Mouse (Mus musculus): ENCODE data around the gene Grap2.

Gene Grap2

GRCm38 (mm10) chr15:80572291-80572690 lies at the start of gene Grap2:
Gene Grap2 (plus strand): TSS chr15:80572594.
- DNase-seq (ENCODE audit: low spot score in 2 of 2): no peak

GRCm38 (mm10) chr15:80529955-80530869 lies 42.2 kb upstream of the Grap2 start:
- DNase-seq (ENCODE audit: low spot score in 2 of 2): no peak

GRCm38 (mm10) chr15:80531026-80531425 lies 41.4 kb upstream of the Grap2 start:
- no peak for DNase-seq (ENCODE audit: low spot score in 2 of 2)

GRCm38 (mm10) chr15:80532281-80533072 lies 39.9 kb upstream of the Grap2 start:
- no peak for DNase-seq (ENCODE audit: low spot score in 2 of 2)

DNA sequence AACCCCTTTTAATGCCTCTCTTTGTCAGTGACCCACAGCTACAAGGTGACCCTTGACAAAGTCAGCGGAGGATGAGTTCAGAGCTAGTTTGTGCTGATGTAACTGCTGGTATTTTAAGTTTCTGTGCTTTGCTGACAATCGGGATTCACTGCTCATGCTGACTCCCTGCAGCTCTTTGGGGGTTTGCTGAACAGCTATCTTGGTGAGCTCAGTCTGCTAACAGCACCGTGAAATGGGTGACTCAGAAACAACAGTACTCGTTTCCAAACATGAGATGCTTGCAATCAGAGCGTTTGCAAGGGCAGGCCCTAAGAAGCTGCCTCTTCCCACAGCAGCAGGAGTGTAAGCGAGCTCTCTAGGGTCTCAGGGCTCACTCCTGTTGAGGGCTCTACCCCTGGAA lies 39.1 kb upstream of the Grap2 start:
- no peak for DNase-seq (ENCODE audit: low spot score in 2 of 2)

- no peak for DNase-seq (ENCODE audit: low spot score in 2 of 2)
Observed at GRCm38 (mm10) chr15:80536051-80536450, 36.3 kb upstream of the Grap2 start.

DNA sequence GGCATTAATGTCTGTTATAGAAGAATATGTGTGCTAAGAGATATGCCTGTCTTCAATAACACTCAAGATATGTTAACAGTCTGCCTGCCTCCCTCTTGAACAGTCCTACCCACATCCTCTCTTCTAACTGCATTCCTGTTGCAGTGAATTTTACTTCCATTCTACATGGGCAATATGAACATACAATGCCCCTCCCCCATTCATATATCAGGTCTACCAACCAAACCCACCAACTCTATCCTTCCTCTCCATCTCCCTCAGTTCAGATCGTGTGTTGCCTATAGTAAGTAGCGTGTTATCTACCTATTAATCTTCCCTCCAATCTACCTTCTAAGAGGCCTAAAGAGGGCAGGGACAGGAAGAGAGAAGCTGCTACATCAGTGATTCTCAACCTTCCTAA lies 34.3 kb upstream of the Grap2 start:
- no peak for DNase-seq (ENCODE audit: low spot score in 2 of 2)

- DNase-seq (ENCODE audit: low spot score in 2 of 2): no peak
Observed at GRCm38 (mm10) chr15:80538671-80539340, 33.6 kb upstream of the Grap2 start.

DNA sequence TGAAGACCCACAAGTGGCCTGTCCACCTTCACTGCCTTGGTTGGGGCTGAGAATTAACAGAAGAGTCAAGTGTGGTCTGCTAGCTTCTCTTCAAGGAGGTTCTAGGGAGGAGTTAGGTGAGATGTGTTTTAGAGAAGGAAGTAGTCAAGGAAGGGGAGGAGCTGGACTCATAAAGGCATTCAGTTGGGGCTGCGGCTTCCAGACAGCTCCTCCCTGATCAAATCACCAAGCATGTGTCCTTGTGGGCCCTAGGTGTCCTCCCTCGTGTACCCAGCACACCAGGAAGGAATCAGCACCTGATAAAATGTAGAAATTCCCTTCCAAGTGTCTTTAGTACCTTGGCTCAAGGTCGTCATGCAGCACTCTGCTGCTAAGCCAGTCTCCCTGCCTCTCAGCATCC lies 28.3 kb upstream of the Grap2 start:
- DNase-seq (ENCODE audit: low spot score in 2 of 2): no peak

- DNase-seq (ENCODE audit: low spot score in 2 of 2): no peak
Observed at GRCm38 (mm10) chr15:80545430-80545829, 27.0 kb upstream of the Grap2 start.

DNA sequence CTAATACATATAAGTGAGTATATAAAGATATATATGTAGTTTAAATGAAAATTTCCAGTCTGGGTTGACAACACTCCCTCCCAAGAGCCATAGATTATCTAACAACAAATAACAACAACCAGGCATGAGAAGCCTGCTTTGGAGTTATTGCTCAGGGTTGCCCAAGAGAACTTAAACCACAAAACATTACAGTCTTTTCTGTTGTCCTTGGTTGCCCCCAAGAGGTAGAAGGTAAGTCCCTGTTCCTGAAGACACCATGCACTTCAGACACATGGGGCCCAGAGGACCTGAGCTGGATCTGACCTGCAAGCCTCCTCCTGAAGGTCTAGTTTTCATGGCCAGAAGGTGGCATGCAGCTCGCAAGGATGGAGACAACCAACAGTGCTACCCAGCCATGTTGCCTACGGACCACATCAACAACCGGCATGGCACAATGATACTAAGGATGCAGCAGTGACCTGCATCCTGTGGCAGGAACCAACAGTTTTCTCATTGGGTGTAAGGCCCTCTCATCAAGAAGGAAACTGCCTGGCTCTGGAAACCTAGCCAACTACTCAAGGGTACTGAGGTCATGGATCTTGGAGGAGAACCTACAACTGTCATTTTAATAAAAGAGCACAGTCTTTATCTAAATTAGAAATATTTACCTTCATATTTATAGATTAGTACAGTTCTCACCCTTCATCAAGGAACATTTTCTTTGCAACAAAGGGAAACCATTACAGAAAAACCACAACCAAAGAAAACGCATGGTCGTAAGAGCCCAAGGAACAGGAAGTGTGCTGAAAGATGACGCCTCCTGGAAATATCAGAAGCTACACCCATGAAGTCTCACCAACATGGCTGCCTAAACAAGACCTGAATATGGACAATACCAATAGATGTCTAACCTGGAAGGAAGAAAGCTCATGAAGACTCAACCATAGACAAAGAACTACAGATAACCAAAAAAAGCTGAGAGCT lies 17.3 kb upstream of the Grap2 start:
- DNase-seq (ENCODE audit: low spot score in 2 of 2): no peak

- DNase-seq (ENCODE audit: low spot score in 2 of 2): no peak
Observed at GRCm38 (mm10) chr15:80556021-80556420, 16.4 kb upstream of the Grap2 start.

GRCm38 (mm10) chr15:80557745-80558144 lies 14.6 kb upstream of the Grap2 start:
- DNase-seq (ENCODE audit: low spot score in 2 of 2): no peak

GRCm38 (mm10) chr15:80559534-80559933 lies 12.9 kb upstream of the Grap2 start:
- DNase-seq (ENCODE audit: low spot score in 2 of 2): no peak

DNA sequence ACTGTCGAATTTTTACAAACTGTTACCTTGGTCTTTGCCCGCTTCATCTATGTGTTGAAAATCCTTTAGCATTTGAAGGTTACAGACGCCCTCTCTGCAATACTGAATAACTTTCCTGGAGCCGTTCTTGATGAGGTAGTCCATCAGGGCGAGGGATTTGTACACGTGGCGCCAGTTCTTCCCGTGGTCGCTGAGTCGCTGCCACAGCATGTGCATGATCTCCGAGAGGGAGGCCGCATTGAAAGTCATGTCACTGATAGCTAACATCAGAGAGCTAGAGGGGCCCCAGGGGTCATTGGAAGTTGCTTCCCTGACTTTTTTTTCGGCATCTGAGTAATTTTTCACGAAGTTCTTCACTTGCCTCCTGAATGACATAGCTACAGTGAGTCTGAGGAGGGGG lies 12.4 kb upstream of the Grap2 start:
- DNase-seq (ENCODE audit: low spot score in 2 of 2): no peak

DNA sequence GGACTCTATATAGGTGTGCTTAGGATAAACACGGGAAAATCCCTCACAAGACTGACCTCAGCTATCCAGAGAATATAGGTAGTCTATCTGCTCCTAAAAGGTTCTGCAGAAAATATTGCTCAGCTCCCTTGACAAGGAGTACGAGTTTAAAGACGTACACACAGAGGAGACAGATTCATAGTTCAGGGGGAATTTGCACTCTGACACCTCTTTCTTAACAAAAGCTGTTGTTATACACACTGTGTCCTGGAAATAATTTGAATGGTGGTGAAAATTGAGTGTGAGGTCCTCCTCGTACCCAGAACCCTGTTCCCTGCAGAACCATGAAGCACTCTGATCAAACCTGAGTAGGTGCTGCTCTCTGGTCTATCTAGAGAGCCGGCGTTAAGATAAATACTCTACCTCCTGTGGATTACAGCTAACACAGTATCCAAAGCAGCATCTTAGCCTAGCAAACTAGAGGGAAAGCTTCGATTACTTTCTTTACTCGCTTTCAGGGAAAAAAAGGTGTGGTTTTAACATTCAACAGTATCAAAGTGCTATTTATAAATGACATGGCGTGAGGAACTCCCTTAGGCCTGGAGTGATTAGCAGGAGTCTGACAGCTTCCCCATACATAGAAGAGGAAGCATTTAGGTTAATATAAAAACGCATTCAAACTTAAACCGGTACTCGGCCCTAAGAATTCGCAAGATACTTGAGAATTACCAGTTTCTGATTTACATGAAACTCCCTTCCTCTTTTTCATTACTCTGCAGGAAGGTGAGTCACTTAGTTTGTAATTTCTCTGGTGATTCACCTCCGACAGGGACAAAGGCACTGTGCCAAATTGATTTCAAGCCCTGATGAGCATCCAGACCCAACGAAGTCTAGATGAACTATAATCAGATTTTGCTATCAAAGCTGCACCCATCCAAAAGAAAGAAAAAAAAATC lies 11.5 kb upstream of the Grap2 start:
- DNase-seq (ENCODE audit: low spot score in 2 of 2): no peak

DNA sequence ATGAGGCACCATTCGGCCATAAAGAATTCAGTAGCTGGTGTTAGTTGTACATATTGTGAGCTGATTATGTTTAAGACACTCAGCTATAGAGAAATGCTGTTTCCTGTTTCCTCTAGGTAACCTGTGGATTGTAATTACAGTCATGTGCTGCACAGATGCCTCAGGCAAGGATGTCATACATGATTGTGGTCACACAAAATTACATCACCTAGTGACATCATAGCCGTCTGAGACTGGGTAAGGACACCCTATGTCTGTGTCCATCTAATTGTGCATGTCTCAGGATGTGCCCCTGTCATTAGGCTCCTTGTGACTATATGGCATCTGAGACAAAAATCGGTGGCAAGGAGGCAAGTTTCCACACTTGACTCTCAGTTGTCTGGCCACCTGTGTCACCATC lies 9.9 kb upstream of the Grap2 start:
- no peak for DNase-seq (ENCODE audit: low spot score in 2 of 2)

DNA sequence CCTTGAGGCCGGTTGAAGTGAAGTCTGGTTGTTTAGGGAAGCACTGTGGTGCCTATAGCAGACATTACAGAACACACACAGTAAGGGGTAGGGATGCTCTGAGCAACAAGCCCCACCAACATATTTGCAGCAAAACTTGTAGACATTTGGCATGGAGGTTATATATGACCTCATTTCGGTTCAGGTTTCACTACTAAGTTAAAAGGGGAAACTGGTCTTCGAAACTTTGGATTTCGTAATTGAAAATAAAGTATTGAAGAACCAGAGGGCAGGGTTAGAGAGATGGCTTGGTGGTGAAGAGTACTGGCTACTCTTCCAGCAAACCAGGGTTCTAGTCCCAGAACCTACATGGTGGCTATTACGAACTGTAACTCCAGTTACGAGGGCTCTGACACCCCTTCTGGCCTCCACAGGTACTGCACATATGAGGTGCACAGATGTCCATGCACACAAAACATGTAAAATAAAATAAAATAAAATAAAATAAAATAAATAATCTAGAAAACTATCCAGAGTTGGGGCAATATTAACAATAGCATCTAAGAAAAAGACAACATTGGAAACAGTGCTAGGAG lies 8.7 kb upstream of the Grap2 start:
- DNase-seq (ENCODE audit: low spot score in 2 of 2): no peak

DNA sequence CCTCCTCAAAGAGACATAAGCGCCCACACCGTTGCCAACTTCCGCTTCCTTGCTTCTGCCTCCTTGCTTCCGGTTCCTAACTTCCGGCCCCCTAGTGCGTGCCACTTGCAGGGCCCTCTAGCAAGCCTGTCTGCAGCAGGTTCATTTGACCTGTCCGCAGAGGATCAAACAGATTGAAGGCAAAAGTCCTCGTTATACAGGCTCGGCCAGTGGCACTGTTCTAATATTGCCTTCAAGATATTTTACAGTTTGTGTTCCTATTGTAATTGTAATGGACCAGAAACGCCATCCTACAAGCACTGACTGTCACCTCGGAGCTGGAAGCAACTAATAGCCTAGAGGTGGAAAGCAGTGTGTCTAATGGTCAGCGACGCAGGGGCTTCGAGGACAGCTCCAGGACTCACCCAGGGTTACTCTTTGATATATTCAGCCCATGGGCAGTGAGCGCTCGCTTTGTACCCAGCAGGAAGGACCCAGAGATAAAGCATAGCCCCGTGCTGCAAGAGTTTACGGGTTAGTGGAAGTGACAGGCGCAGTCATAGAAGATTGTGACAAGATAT lies 7.2 kb upstream of the Grap2 start, which contains the start of gene Enthd1:
Gene Enthd1, minus strand, starts transcription at position 51 of the 560 bp plus-strand sequence.
- no peak for DNase-seq (ENCODE audit: low spot score in 2 of 2)
